Mouse (Mus musculus): ENCODE data around the gene Wnt7b. TPM values are rescaled to one million over a fixed set of nuclear protein-coding genes. Genes with fewer than 3 reads are reported as not detected.

The Wnt7b gene
- total RNA-seq, 2 experiments from 2014 or later, result 47.3 to 47.8 TPM

DNA sequence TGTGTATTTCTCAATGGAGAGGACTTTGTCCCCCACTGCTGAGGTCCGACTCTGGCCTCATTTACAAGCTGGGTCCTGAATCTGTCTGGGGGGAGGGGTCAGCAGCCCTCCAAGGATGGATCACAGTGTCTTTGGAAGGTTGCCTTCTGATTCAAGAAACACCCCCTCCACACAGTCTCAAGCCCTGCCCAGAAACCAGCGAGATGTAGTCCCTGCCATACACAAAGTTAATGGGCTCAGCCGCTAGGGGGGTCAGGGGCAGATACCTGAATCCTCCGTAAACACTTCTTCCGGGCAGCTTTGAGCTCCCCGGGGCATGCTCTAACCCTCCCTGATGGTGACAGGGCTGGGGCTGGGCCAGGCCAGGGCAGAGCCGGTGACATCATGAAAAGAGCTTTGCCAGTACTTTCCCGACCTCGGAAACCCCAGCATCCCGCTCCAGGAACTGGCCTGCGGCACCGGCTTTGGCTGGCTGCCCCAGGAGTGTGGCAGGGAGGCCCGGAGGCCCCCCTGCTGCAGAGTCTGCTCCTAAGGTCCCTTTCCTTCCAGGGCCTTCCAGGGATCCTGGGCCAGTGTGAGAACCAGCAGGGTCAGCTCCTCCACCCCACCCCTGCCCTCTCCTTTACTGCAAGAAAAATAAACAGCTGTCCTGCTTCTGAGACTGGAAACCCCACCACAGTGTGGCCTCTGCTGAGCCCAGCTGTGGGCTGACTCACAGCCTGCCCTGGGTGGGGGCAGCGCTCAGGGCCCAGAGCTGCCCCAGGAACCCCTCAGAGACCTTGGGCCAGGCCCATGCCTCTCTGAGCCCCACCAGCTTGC, 58.9 kb downstream of the Wnt7b start:
- DNase-seq (ENCODE audit: low spot score in 2 of 2), result peak; percentile 40 to 55

DNA sequence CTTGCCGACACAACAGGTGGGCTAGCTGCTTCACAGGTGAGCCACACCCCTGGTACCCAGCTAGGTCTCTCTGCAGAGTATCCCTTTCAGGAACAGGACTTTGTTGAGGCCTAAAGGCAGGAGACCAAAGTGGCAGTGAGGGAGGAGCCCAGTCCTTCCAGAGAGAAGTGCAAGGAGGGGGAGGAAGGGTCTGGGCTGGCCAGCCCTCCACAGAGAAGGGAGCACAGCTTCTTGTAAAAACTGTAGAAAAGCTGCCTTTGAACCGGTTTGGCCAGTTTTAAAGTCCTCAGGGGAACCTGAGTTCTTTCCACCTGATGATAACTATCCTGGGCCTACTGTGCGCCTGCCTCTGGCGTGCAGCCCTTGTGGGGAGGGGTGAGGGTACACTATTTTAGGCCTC, 62.8 kb downstream of the Wnt7b start:
- DNase-seq (ENCODE audit: low spot score in 2 of 2), result no peak

DNA sequence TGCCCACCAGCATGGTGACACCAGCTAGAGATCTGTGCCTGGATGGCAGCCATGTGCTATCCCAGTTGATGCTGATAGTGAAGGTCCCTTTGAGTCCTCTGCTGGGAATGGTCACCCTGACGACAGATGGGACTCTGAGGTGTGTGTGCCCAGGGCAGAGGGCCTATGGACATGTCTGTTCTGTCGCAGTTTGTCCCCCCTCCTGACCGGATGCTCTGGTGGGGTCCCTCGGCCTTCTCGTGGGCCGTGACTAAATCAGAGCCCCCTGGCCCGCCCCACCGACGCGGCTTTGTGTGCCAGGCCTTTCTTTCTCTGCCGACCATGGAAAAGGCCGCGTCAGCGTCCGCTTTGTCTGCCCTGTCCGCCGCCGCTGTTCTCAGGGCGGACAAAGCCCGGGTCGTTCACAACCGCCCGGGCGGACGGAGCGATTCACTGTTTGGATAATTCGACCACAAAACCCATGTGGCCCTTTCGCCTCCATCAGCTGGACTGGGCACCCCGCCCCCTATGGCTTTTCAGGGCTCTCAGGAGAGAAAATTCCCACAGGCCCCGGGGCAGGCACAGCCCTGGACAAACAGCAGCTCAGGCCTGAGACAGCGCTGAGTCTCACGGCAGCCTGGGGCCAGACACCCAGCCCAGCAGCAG, 74.8 kb downstream of the Wnt7b start:
- no peak for DNase-seq (ENCODE audit: low spot score in 2 of 2)

DNA sequence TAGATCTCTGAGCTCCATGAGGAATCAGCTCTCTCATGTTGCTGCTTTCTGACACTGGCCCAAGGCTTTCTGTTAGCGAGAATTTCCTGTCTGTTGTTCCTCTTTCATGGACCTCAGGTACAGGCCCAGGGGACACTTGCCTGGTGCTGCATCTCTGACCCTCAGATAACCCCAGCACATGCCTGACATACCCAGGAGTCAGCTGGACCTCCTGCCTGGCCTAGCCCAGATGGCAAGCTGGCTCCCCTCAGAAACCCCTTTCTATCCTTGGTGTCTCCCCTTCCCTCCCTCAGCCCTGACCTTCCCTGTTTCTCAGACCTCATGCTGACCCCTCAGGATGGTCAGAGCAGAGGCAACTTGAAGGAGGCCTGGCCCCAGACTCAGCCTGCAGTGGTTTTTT, 75.6 kb downstream of the Wnt7b start:
- DNase-seq (ENCODE audit: low spot score in 2 of 2), result no peak

DNA sequence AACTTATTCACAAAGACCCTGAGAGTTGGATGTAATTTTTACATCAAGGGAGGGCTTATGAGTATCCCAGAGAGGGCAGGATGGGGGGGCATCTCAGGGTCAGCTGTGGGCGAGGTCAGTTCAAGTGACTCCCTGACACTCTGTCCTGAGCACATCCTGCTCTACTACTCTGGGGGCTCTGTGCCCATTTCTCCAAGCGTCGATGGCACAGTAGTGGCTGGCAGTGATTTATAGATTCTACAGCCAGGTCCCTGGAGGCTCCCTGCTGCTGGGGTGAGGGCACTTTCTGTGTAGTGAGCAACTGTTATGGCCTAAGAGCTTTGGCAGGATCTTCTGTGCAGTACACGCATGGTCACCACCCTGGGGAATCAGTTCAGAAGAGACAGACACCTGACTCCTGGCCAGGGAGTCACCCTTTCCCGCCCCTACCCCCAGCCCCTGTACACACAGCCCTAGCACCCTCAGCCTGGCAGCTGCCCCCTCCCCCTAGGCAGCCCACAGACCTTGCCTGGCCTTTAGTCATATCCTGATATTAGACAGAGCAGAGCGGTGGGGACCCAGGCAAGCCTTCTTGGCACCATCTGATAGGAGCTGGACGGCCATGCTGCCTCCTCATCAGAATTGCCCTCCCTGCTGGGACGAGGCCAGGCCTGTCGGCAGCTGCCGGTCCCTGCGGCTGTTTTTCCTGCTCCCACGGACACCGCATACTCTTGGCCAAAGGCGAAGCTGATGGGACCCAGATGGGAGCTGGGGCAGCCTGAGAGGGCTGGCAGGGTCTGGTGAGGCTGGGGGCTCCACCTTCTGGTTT, 77.0 kb downstream of the Wnt7b start:
- DNase-seq (ENCODE audit: low spot score in 2 of 2), result peak; percentile 58 to 67

DNA sequence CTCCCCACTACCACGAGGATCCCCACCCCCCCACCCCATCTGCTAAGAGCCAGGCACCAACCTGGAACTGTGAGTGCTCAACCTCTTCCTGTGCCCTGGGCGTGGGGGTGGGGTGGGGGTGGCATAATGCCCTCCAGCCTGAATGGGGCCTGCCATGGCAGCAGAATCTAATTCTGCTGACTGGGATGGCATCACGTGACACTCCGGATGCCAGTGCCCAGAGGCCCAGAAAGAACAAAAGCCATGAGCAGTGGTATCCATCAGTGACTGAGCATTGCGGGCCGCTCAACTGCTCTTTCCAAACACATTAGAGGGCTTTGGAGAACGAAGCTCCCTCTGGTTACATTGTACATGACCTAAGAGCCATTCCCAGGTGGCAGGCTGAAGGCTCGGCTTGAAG, 79.1 kb downstream of the Wnt7b start, which contains the start of gene 7530416G11Rik:
Gene 7530416G11Rik (minus strand): TSS at position 101 of the 400 bp plus-strand sequence.
- no peak for DNase-seq (ENCODE audit: low spot score in 2 of 2)

DNA sequence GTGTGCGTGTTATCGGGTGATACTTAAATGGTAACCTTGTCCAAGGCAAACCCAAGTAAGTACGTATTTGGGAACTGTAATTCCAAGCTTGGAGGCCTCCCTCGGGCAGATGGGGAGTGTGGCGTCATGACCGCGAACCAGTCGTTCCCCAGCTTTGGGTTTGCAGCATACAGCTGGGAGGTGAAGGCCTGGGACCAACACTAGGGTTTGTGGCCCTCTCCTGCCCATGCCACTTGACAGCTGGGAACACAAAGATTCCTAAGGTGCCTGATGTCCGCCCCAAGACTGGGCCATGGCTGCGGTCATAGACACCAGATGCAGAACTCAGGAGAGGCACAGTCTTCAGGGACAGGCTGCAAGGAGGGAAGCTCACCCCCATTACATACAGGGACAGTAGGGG, 82.0 kb downstream of the Wnt7b start:
- no peak for DNase-seq (ENCODE audit: low spot score in 2 of 2)

DNA sequence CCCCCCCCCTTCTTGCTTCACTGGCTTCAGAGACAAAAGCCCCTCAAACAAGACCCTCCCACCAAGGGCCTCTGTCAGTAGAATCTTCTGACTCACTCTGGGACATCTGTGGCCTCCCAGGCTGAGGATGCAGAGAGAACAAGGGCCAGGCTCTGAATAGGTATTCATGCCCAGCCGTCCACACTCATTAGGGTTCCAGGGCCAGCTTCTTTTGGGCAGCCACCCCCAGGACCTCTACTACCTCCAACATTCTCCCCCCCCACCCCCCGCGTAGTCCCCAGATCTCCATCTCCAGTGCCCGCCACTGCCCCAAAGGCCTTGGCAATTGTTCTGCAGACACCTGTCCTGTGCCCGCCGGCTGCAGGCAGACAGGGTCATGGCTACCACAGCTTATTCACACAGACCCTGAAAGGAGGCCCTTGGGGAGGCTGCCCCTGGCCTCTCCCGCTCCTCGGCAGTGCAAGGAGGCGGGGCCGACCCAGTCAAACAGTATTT, 84.2 kb downstream of the Wnt7b start:
- DNase-seq (ENCODE audit: low spot score in 2 of 2), result no peak

DNA sequence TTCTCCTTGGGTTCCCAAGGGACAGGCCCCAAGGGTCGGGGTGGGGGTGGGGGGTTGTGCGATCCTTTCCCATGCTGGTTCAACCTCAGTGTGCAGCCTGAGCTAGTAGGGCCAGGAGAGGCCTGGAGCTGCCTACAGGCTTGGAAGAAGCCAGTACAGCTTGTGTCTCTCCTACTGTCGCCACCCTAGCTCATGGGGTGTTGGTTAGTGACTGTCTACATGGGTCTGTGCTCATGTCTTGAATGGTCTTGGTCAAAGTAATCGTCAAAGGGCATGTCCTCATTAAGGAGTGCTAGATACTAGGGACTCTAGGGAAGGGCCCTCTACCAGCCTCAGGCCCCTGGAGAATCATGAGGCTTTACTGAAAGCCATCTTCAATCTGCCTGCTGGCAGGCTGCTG, 84.7 kb downstream of the Wnt7b start:
- DNase-seq (ENCODE audit: low spot score in 2 of 2), result no peak

DNA sequence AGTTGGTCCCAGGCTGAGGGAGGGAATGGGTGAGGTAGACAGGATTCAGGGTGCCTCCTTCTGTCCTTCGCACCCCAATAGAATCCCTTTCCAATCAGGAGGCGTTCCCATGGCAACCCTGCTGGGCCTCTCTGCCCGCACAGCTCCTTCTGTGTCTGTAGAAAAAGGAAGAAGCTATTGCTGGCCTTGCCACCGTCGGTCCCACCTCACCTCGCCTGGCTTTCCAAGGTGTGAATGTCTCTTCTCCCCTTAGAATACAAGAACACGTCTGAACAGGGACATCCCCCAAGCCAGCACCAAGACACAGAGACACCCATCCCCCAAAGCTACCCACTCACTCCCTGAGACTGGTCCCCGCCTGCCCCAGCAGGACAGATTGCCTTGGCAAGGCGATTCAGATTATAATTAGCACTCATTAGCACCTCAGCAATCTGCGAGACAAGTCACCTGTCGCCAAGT, 88.1 kb downstream of the Wnt7b start:
- peak; percentile 64 to 67 for DNase-seq (ENCODE audit: low spot score in 2 of 2)

DNA sequence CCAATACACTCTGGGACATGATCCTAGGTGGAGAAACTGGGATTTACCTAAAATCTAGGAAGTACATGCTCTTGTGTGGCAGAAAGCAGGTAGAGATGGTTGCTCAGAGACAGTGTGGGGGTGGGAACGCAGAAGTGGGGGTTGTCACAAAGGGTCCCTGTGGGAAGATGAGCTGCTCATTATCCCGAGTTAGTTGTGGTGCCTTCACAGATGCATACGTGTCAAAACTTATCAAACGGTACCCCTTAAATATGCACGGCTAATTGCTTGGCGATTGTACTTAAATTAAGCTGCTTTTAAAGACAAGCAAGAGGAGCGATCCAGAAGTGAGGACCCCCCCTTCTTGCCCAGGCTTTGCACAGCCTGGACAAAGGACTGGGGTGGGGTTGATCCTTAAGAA, 92.5 kb downstream of the Wnt7b start:
- DNase-seq (ENCODE audit: low spot score in 2 of 2), result no peak

DNA sequence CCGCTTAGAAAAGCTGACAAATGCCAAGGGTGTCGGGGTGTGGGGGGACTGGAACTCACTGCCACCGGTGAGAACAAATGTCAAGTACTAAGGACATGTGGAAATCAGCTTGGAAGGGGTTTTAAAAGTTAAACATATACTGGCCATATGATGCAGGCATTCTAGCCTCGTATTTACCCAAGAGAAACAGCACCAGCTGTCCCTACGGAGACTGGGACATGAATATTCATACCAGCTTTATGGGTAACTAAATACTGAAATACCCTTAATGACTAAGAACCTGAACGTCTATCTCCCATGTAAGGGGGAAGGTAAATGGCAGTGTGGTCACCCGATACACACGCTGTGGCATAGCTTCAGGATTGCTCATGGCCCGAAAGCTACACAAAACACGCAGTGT, 93.4 kb downstream of the Wnt7b start:
- DNase-seq (ENCODE audit: low spot score in 2 of 2), result no peak

Other genes starting within 250 kb of the Wnt7b start
- gene Atxn10, start 246.2 kb downstream of the Wnt7b start, total RNA-seq (2021), result 100 to 1,000 TPM; 363 to 369 TPM
- not detected for gene 7530416G11Rik, start 79.2 kb downstream of the Wnt7b start, total RNA-seq (2021)
- gene Ppara, start 152.5 kb upstream of the Wnt7b start, total RNA-seq (2021), result 1 to 10 TPM; 2.3 to 2.9 TPM
- 10 to 100 TPM; 25.7 to 26.5 TPM for gene Cdpf1, start 229.2 kb upstream of the Wnt7b start, total RNA-seq (2021)
- under 1 TPM; 0.42 to 0.43 TPM for gene Pkdrej, start 239.3 kb upstream of the Wnt7b start, total RNA-seq (2021)
- gene Ttc38, start 249.8 kb upstream of the Wnt7b start, total RNA-seq (2021), result 1 to 10 TPM; 6.1 to 6.4 TPM

Data from layer of hippocampus, postnatal 10 days (tissue).